Mouse (Mus musculus): ENCODE data around the gene Trim40. TPM values are rescaled to one million over a fixed set of nuclear protein-coding genes. Genes with fewer than 3 reads are reported as not detected.

Gene Trim40
- polyA plus RNA-seq (2014; fragmentation: Nextera tagmentation; extraction: Ambion mirVana): not detected in 2 replicates

GRCm38 (mm10) chr17:36890073-36890903 lies at the start of gene Trim40:
TSS of gene Trim40 (minus strand) at chr17:36890123.
- H3K36me3 ChIP-seq (ENCODE audit: control insufficient read depth, insufficient read depth, low read length): no peaks in the 10 kb centered on the region
- DNase-seq (ENCODE audit: low spot score): no peak
- 89% methylated on average over 5 of the region's 5 CpGs for WGBS
- H3K27me3 ChIP-seq (ENCODE audit: control insufficient read depth, insufficient read depth, low read length): no peaks in the 10 kb centered on the region; the same call in 1 of the 2 replicates
- no peak within 1 kb of the TSS for H3K9ac ChIP-seq (ENCODE audit: low read length)
- no peak within 1 kb of the TSS for H3K4me2 ChIP-seq (ENCODE audit: low read depth, severe bottlenecking)
- no peak for ATAC-seq (ENCODE audit: insufficient number of reproducible peaks, low FRiP score, low TSS enrichment, low read depth)
- no peak within 1 kb of the TSS for H3K4me3 ChIP-seq (ENCODE audit: low read depth, low read length)
- H3K9me3 ChIP-seq (ENCODE audit: control insufficient read depth, low read length): no peaks in the 10 kb centered on the region
- H3K27ac ChIP-seq (replicated peaks; ENCODE audit: low read depth, low read length): no peak within 1 kb of the TSS
- H3K4me1 ChIP-seq (ENCODE audit: control insufficient read depth, insufficient read depth, low read length): no peaks in the 10 kb centered on the region

GRCm38 (mm10) chr17:36938056-36938455 lies 48.1 kb upstream of the Trim40 start:
- DNase-seq (ENCODE audit: low spot score): no peak
- Histone ChIP-seq H3K9me3 (ENCODE audit: control insufficient read depth, low read length) (no peaks in the 10 kb centered on the region), H3K27me3 (ENCODE audit: control insufficient read depth, insufficient read depth, low read length) (peaks cover 17% of the 10 kb centered on the region), H3K9ac (ENCODE audit: low read length) (no peak overlapping the region), H3K36me3 (ENCODE audit: control insufficient read depth, insufficient read depth, low read length) (no peaks in the 10 kb centered on the region), H3K4me2 (ENCODE audit: low read depth, severe bottlenecking) (no peak overlapping the region), H3K4me3 (ENCODE audit: low read depth, low read length) (no peak overlapping the region), H3K27ac (replicated peaks; ENCODE audit: low read depth, low read length) (no peak overlapping the region), H3K4me1 (ENCODE audit: control insufficient read depth, insufficient read depth, low read length) (peaks cover 2% of the 10 kb centered on the region; the same call in 1 of the 2 replicates)
- 85% methylated on average over 2 of the region's 2 CpGs for WGBS
- ATAC-seq (ENCODE audit: insufficient number of reproducible peaks, low FRiP score, low TSS enrichment, low read depth): no peak

GRCm38 (mm10) chr17:36931806-36932205 lies 41.9 kb upstream of the Trim40 start:
- WGBS: 70% methylated on average over 2 of the region's 2 CpGs
- Histone ChIP-seq H3K4me3 (ENCODE audit: low read depth, low read length) (no peak overlapping the region), H3K27me3 (ENCODE audit: control insufficient read depth, insufficient read depth, low read length) (no peaks in the 10 kb centered on the region), H3K9me3 (ENCODE audit: control insufficient read depth, low read length) (no peaks in the 10 kb centered on the region), H3K27ac (replicated peaks; ENCODE audit: low read depth, low read length) (no peak overlapping the region), H3K9ac (ENCODE audit: low read length) (no peak overlapping the region), H3K4me1 (ENCODE audit: control insufficient read depth, insufficient read depth, low read length) (no peaks in the 10 kb centered on the region), H3K4me2 (ENCODE audit: low read depth, severe bottlenecking) (no peak overlapping the region), H3K36me3 (ENCODE audit: control insufficient read depth, insufficient read depth, low read length) (no peaks in the 10 kb centered on the region)
- DNase-seq (ENCODE audit: low spot score) (no peak), ATAC-seq (ENCODE audit: insufficient number of reproducible peaks, low FRiP score, low TSS enrichment, low read depth) (no peak)

GRCm38 (mm10) chr17:36931130-36931529 lies 41.2 kb upstream of the Trim40 start:
- no peaks in the 10 kb centered on the region for H3K36me3 ChIP-seq (ENCODE audit: control insufficient read depth, insufficient read depth, low read length)
- DNase-seq (ENCODE audit: low spot score) (no peak), ATAC-seq (ENCODE audit: insufficient number of reproducible peaks, low FRiP score, low TSS enrichment, low read depth) (no peak)
- H3K9me3 ChIP-seq (ENCODE audit: control insufficient read depth, low read length): no peaks in the 10 kb centered on the region
- WGBS: 83% methylated on average over 4 of the region's 4 CpGs
- no peaks in the 10 kb centered on the region for H3K27me3 ChIP-seq (ENCODE audit: control insufficient read depth, insufficient read depth, low read length)
- H3K27ac ChIP-seq (replicated peaks; ENCODE audit: low read depth, low read length): no peak overlapping the region
- no peak overlapping the region for H3K9ac ChIP-seq (ENCODE audit: low read length)
- H3K4me1 ChIP-seq (ENCODE audit: control insufficient read depth, insufficient read depth, low read length): no peaks in the 10 kb centered on the region
- no peak overlapping the region for H3K4me3 ChIP-seq (ENCODE audit: low read depth, low read length)
- H3K4me2 ChIP-seq (ENCODE audit: low read depth, severe bottlenecking): no peak overlapping the region

GRCm38 (mm10) chr17:36930233-36930632 lies 40.3 kb upstream of the Trim40 start:
- no peaks in the 10 kb centered on the region for H3K4me1 ChIP-seq (ENCODE audit: control insufficient read depth, insufficient read depth, low read length)
- H3K4me2 ChIP-seq (ENCODE audit: low read depth, severe bottlenecking): no peak overlapping the region
- H3K36me3 ChIP-seq (ENCODE audit: control insufficient read depth, insufficient read depth, low read length): no peaks in the 10 kb centered on the region
- H3K9ac ChIP-seq (ENCODE audit: low read length): no peak overlapping the region
- 81% methylated on average over 6 of the region's 6 CpGs for WGBS
- no peak overlapping the region for H3K27ac ChIP-seq (replicated peaks; ENCODE audit: low read depth, low read length)
- no peaks in the 10 kb centered on the region for H3K9me3 ChIP-seq (ENCODE audit: control insufficient read depth, low read length)
- no peaks in the 10 kb centered on the region for H3K27me3 ChIP-seq (ENCODE audit: control insufficient read depth, insufficient read depth, low read length)
- ATAC-seq (ENCODE audit: insufficient number of reproducible peaks, low FRiP score, low TSS enrichment, low read depth) (no peak), DNase-seq (ENCODE audit: low spot score) (no peak)
- H3K4me3 ChIP-seq (ENCODE audit: low read depth, low read length): no peak overlapping the region

- ATAC-seq (ENCODE audit: insufficient number of reproducible peaks, low FRiP score, low TSS enrichment, low read depth) (no peak), DNase-seq (ENCODE audit: low spot score) (no peak)
- H3K36me3 ChIP-seq (ENCODE audit: control insufficient read depth, insufficient read depth, low read length): no peaks in the 10 kb centered on the region
- no peak overlapping the region for H3K4me3 ChIP-seq (ENCODE audit: low read depth, low read length)
- WGBS: 76% methylated on average over 12 of the region's 12 CpGs
- H3K27me3 ChIP-seq (ENCODE audit: control insufficient read depth, insufficient read depth, low read length): no peaks in the 10 kb centered on the region
- no peaks in the 10 kb centered on the region for H3K9me3 ChIP-seq (ENCODE audit: control insufficient read depth, low read length)
- H3K4me2 ChIP-seq (ENCODE audit: low read depth, severe bottlenecking): no peak overlapping the region
- H3K9ac ChIP-seq (ENCODE audit: low read length): no peak overlapping the region
- H3K27ac ChIP-seq (replicated peaks; ENCODE audit: low read depth, low read length): no peak overlapping the region
- no peaks in the 10 kb centered on the region for H3K4me1 ChIP-seq (ENCODE audit: control insufficient read depth, insufficient read depth, low read length)
Measured at GRCm38 (mm10) chr17:36929236-36929932, 39.5 kb upstream of the Trim40 start.

- Histone ChIP-seq H3K4me2 (ENCODE audit: low read depth, severe bottlenecking) (no peak overlapping the region), H3K9ac (ENCODE audit: low read length) (no peak overlapping the region), H3K9me3 (ENCODE audit: control insufficient read depth, low read length) (no peaks in the 10 kb centered on the region), H3K4me3 (ENCODE audit: low read depth, low read length) (no peak overlapping the region), H3K27ac (replicated peaks; ENCODE audit: low read depth, low read length) (no peak overlapping the region), H3K27me3 (ENCODE audit: control insufficient read depth, insufficient read depth, low read length) (no peaks in the 10 kb centered on the region), H3K4me1 (ENCODE audit: control insufficient read depth, insufficient read depth, low read length) (no peaks in the 10 kb centered on the region), H3K36me3 (ENCODE audit: control insufficient read depth, insufficient read depth, low read length) (no peaks in the 10 kb centered on the region)
- ATAC-seq (ENCODE audit: insufficient number of reproducible peaks, low FRiP score, low TSS enrichment, low read depth): no peak
- WGBS: 50% methylated on average over 10 of the region's 10 CpGs
- no peak for DNase-seq (ENCODE audit: low spot score)
Measured at GRCm38 (mm10) chr17:36927496-36928120, 37.7 kb upstream of the Trim40 start.

GRCm38 (mm10) chr17:36923491-36923890 lies 33.6 kb upstream of the Trim40 start:
- 60% methylated on average over 4 of the region's 4 CpGs for WGBS
- H3K4me2 ChIP-seq (ENCODE audit: low read depth, severe bottlenecking): no peak overlapping the region
- DNase-seq (ENCODE audit: low spot score): no peak
- H3K4me3 ChIP-seq (ENCODE audit: low read depth, low read length): no peak overlapping the region
- no peaks in the 10 kb centered on the region for H3K27me3 ChIP-seq (ENCODE audit: control insufficient read depth, insufficient read depth, low read length)
- no peaks in the 10 kb centered on the region for H3K4me1 ChIP-seq (ENCODE audit: control insufficient read depth, insufficient read depth, low read length)
- no peak for ATAC-seq (ENCODE audit: insufficient number of reproducible peaks, low FRiP score, low TSS enrichment, low read depth)
- H3K36me3 ChIP-seq (ENCODE audit: control insufficient read depth, insufficient read depth, low read length): no peaks in the 10 kb centered on the region
- H3K27ac ChIP-seq (replicated peaks; ENCODE audit: low read depth, low read length): no peak overlapping the region
- no peaks in the 10 kb centered on the region for H3K9me3 ChIP-seq (ENCODE audit: control insufficient read depth, low read length)
- no peak overlapping the region for H3K9ac ChIP-seq (ENCODE audit: low read length)

Data from limb, embryonic 11.5 days (tissue).